Mouse (Mus musculus) olfactory bulb, adult 2 months (tissue): ENCODE measurements at regions not wholly inside any gene's neighbourhood (a gene's known extent, or its start where the extent isn't known, plus 50 kb on each side); places are given as distances from the start of the nearest gene placed in this dataset.

Experiments
- CTCF ChIP-seq: fragments of 200-500 bp; IDR thresholded peaks from 2 replicates; pipeline ENCODE4 v1.5.1; 2012; ENCODE audit warnings: low read depth, mild to moderate bottlenecking, low read length, moderate library complexity; ENCODE audit not compliant: insufficient read depth
- POLR2A ChIP-seq: fragments of 200-500 bp; IDR thresholded peaks from 2 replicates; pipeline ENCODE4 v1.6.1; 2012; ENCODE audit warnings: mild to moderate bottlenecking, low read depth, low read length, moderate library complexity; ENCODE audit not compliant: insufficient read depth

DNA sequence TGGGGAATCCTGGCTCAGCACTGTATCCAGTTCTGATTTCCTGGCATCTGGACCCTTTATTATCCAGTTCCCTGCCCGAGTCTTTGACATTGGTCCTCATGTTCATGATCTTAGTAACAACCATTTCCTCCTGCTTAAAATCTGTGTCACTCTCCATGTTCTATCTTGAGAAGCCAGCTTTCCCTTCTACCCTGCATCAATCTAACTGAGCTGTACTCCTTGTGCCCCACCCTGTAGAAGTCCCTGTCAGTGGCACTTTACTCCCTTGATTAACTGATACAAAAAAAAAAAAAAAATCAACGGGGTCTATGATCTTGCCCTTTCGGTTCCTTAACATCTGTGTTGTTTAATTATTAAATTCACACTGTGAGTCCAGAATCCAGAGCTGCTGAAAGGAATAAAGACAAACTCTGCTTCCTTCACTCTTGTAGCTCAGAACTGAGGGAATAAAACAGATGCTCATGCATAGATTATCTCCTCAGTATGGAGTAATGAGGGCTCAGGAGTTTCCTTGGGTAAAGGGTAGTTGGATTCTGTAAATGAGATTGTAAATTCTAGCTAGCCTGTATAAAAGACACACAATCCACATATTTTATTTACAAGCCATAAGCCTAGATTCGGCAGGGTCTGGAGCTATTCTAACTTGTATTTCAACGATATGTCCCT, 342.6 kb upstream of the Nr5a2 start:
- no peak for TF ChIP-seq CTCF
- no peak for TF ChIP-seq POLR2A
